Mouse (Mus musculus): Measurements from ENCODE around the gene Sfi1. TPM values are rescaled to one million over a fixed set of nuclear protein-coding genes. Genes with fewer than 3 reads are reported as not detected.

Gene Sfi1
- polyA plus RNA-seq (2012; rRNA removed) = 9.0 and 11.0 TPM in 2 replicates

DNA sequence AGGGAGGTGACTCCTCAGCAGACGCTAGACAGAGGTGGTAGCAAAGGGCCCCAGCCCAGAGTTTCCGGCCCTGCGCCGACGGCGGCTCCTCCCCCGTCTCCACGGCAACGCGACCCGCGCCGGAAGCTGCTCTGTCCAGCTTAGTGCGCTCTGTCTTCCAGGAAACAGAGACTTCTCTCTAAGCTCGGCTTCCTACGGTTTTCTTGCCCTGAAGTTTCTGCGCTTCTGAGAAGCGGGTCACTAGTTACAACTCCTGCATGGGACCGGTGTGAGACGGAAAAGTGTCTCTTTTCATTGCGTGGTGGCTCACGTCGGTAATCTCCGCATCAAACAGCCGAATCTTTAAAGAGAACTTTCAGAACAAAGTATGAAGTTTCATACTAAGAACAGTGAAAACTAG is at the start of gene Sfi1:
Gene Sfi1, minus strand, starts transcription at position 101 of the 400 bp plus-strand sequence.

DNA sequence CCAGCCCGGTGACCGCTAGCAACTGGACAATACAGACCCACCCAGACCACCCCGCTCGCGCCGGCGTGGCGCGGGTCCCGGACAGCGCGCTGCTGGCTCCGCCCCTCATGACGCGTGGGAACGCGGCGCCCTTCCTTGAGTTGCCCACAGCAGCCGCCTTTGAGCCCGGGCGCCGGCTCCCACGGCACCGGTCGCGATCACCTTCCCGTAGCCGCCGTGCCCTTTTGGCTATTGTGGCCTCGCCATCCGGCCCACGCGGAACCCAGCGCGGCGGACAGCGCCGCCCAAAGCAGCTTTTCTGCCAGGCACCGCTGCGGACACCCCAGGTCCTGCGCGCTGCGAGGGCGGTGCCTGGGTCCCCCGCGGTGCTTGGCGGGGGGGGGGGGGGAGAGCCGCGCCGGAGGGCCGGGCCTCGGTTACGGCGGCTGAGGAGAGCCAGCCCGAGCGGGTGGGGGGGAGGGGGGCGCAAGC is 9.0 kb upstream of the Sfi1 start, which contains the start of gene Eif4enif1:
Gene Eif4enif1, plus strand, starts transcription at position 162 of the 471 bp plus-strand sequence.

Other genes with a start within 250 kb of the Sfi1 start
- 14.2 and 20.6 TPM in 2 replicates for gene Eif4enif1, start 8.9 kb upstream of the Sfi1 start, polyA plus RNA-seq (2012; rRNA removed)
- 1.5 and 3.1 TPM in 2 replicates for gene Drg1, start 73.0 kb upstream of the Sfi1 start, polyA plus RNA-seq (2012; rRNA removed)
- 8.1 and 12.0 TPM in 2 replicates for gene Patz1, start 95.4 kb upstream of the Sfi1 start, polyA plus RNA-seq (2012; rRNA removed)
- gene Pik3ip1, start 136.9 kb upstream of the Sfi1 start, polyA plus RNA-seq (2012; rRNA removed) = 7.7 and 9.1 TPM in 2 replicates
- 53.7 and 55.5 TPM in 2 replicates for gene Limk2, start 215.7 kb upstream of the Sfi1 start, polyA plus RNA-seq (2012; rRNA removed)